Mouse (Mus musculus) cerebellum, adult 9-11 months (tissue): Measurements from ENCODE around the gene Inafm1.
A peak's percentile ranks its signal among the peaks of the same experiment; 100 is the strongest.
"Not testable (repeated sequence)": the region's sequence is repeated elsewhere in the genome, so short reads cannot be mapped to it uniquely, and the experiment has no call there.

Experiments
- DNase-seq: peaks from one replicate; pipeline ENCODE4 v3.0.0; 2022

The Inafm1 gene

DNA sequence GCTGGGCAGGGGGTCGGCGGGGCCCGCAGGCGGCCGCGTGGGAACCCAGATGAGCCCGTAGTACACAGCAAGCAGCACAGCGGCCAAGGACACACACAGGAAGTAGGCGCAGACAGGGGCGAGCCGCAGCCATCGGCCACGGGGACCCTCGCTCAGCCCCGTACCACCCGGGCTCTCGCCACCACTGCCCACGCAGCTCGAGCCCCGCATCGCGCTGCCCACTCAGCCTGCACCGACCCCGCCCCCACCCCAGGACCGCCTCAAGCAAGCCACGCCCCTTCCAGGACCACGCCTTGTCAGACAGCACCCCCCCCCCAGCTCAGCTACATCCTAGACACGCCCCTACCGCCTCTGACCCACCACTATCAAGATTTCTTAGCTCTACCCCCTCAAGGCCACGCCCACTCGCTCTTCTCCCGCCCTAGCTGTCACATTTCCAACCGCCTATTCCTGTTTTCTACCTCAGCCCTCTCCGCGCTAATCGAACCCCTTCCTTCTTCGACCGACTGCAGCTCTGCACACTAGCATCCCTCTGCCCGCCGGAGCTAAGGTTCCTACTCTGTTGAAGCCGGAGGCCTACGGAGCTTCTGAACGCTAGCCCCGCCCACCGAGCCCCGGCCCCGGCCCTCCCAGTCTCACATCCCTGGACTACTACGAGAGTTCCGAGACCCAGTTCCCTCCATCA, at the start of gene Inafm1:
Gene Inafm1 (minus strand): TSS at position 537 of the 685 bp plus-strand sequence.
- peak; percentile 92 for DNase-seq

DNA sequence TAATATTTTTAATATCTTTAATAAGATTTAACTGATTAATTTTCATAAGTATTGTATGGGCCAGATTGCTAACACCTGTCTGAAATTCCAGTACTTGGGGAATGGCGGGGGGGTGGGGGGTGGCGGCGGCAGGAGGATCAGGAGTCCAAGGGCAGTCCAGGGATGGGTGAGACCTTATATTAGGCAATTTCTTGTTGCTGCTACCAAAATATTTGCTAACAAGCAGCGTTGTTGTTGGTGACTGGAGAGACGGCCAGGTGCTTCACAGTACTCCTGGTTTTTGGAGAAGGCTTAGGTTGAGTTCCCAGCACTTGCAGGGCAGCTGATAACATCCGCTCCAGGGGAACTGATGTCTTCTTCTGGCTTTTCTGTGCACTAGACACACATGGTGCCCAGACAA, 47.1 kb upstream of the Inafm1 start:
- DNase-seq: no peak

DNA sequence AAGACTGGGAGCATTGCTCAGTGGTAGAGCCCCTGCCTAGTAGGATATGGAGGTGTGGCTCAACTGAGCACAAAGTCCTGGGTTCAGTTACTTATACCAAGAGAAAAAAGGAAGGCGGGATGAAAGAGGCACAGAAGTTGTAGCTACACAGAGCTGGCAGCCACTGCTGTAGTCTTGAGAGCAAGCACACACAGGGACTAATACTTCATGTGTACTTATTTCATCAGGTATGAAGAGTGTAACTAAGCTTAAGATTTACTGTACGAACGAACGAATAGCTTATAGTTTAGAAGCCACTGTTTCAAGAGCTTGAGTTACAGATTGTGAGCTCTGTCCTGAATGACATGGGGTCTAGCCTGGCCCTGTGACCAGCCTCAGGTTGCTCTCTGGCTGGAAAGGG, 45.8 kb upstream of the Inafm1 start:
- no peak for DNase-seq

DNA sequence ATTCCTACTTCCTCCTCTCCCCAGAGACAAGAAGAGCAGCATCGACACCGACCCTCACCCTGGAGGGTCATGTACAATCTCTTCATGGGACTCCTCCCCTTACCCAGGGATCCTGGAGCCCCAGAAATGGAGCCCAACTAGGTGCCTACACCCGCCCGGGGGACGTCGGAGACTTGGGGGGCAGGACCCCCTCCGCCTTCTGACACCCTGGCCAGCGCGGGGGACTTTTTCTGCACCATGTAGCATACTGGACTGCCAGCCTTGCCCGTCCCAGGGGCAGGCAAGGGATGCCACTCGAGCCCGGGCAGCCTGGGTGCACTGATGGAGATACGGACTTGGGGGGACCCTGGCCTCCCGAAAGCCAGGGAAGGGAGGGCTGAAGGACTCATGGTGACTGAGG, 43.7 kb upstream of the Inafm1 start:
- DNase-seq: no peak

DNA sequence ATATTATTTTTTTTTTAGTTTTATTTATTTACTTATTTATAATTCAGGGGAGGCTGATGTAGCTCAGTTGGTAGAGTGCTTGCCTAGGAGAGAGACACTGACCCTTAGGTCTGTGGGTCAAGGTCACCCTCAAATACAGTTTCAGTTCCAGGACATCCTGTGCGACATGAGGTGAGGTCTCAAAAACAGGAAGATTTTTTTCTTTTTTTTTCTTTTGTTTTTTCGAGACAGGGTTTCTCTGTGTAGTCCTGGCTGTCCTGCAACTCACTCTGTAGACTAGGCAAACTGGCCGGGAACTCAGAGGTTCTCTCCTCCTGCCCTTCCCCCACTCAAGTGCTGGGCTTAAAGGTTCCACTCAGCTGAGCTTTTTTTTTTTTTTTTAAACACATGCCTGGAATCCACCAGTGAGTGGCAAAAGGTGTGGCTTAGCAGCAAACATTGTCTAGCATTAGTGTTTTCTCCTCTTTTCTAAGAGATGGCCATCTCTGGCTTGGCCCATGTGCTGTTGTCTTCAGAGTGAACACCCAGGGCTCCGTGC, 41.9 kb upstream of the Inafm1 start:
- no peak for DNase-seq

DNA sequence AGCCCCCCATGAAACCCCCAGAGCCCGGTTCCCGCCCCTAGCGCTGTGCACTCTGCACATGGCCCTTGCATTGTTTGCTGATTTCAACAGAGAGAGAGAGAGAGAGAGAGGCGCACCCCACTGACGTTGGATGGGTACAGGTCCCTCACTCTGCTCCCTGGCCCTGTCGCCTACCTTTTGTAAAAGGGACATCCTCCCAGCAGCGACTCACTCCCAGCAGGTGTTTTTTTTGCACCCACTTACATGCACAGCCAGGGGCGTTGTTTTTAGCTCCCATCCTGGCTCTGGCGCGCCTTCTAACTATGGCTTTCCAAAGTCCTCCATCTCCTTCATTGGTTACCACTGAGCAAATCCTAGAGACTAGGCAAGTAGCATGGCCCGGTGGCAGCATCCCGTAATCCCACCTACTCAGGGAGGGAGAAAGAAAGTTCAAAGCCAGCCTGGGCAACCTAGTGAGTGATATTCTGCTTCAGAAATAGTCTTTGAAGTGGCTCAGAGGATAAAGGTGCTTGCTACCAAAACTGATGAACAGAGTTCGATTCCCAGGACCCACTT, 40.9 kb upstream of the Inafm1 start:
- no peak for DNase-seq

DNA sequence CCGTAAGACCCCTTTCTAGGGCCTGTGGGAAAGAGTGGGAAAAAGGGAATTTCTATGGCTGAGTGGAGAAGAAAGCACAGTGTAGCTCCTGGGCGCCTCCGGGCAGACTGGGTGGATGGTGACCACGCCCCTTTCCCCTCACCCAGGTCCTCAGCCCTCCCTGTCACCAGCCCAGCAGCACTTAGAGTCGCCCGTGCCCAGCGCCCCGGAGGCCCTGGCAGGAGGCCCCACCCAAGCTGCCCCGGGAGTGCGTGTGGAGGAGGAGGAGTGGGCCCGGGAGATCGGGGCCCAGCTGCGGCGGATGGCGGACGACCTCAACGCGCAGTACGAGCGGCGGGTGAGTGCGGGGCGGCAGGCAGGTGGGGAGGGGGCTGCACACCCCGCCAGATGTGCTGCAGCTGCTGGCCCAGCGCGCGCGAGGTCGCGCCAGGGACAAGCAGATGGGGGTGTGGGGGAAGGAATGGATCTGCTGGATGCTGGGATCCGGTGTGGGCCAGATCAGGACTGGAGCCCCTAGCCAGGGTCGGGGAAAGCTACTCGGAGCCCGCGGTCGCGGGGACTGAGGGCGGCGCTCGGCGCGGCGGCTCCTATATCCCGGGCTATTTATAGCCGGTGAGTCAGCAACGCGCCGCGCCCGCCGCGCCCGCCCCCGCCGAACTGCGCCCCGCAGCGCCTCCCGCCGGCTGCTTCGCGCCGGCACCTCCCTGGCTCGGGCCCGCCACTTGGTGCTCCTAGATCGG, 40.2 kb upstream of the Inafm1 start:
- peak; percentile 84 for DNase-seq

DNA sequence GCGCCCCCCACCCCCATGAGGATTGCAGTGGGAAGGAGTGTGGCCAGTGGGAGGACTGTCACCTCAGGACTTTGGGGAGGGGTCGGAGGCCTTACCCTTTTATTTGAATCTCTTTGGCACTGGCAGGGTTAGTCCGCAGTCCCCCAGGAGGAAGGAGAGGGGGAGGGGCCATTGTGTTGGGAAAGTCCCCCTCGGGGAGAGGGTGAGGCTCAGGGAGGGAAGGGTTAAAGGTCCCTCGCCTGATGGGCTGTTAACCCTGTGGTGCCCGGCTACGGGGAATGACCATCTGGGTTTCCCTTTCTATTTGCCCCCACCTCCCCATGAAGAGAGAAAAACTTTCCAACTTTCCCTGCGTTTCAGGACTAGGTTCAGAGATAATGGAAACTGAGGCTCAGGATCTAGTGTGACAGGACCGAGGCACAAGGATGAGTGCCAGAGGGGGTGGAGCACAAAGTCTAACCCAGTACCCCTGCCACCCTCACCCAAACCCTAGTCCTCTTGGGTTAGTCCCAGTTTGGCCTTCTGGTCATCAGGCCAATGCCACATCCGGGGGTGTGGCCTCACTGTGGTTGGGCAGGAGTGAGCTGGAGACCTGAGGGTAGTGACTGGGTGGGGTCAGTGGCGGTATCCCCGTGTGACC, 39.4 kb upstream of the Inafm1 start:
- DNase-seq: peak; percentile 82

DNA sequence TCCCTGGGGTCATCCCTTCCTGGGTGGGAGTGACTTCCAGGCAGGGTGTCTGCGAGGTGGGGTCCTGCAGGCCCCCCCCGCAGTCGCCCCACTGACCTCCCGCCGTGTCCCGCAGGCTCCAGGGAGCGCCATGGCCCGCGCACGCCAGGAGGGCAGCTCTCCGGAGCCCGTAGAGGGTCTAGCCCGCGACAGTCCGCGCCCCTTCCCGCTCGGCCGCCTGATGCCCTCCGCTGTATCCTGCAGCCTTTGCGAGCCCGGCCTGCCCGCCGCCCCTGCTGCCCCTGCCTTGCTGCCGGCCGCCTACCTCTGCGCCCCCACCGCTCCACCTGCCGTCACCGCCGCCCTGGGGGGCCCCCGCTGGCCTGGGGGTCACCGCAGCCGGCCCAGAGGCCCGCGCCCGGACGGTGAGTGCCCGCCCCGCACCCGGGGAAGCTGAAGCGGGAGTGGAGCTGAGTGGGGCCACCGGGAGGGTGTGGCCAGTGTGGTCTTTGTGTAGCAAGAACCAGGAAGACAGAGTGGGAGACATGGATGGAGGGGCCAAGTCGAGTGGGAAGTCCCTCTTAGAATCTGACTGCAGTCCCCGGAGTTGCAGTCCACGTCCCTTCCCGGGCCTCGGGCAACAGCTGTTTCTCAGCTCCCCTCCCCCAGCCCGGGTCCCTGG, 38.7 kb upstream of the Inafm1 start:
- peak; percentile 73 for DNase-seq

DNA sequence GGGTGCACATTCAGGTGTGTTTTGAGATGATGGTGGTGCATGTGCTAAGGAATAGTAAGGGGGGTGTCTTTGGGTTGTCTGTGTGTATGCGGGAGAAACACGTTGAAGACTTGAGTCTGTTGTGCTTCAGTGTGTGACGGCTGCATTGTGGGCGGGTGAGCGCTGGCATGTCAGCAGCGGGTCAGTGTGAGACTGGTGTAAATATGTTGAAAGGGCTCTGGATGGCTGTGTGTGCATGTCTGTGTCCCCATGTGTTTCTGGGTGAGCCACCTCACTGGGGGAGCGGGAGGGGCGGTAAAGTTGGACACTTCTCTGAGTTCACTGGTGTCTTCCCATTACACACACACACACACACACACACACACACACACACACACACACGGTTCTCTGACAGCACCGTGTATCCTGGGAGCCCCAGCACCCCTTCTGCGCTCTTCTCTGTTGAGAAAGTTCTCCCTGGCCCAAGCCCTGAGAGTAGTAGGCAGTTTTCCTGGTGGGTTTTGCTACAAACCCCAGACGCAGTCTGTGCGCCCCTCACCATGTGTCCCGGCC, 38.1 kb upstream of the Inafm1 start:
- peak; percentile 64 for DNase-seq

DNA sequence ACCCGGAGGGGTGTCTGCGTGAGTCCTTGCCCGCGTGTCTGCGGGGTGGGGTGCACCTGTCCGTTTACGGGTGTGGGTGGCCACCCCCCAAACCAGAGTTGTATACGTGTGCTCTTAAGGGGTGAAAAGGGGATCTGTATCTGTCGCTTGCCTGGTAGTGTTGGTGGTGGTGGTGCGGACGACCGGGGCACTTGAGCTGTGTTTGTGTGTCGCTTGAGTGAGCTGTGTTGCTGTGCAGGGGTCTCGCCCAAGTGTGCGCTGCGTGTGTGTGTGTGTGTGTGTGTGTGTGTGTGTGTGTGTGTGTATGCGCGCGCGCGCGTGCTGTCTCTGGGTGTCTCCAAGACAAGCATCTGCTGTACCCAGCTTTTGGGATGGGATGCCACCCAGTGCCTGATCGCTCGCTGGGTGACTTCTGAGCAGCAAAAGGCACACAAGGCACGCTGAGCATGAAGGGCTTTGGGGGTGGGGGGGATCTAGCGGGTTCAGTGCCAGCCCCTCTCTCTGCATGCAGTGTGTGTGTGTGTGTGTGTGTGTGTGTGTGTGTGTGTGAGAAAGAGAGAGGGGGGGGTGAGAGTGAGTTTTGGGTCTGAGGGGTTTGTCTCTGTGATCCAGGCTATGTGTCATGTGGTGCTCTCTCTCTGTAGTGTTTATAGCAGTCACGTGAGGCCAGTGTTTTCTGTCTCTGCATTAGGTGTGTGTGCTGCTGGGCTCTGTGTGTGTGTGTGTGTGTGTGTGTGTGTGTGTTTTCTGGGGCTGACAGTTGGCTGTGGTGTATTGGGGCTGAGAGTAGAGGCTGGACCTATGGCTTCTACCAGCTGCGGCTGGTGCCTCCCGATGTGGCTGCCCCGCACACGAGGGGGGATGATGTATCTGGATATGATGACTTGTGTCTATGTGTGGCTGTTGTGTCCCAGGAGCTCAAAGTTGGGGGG, 37.4 kb upstream of the Inafm1 start:
- DNase-seq: peak; percentile 81

DNA sequence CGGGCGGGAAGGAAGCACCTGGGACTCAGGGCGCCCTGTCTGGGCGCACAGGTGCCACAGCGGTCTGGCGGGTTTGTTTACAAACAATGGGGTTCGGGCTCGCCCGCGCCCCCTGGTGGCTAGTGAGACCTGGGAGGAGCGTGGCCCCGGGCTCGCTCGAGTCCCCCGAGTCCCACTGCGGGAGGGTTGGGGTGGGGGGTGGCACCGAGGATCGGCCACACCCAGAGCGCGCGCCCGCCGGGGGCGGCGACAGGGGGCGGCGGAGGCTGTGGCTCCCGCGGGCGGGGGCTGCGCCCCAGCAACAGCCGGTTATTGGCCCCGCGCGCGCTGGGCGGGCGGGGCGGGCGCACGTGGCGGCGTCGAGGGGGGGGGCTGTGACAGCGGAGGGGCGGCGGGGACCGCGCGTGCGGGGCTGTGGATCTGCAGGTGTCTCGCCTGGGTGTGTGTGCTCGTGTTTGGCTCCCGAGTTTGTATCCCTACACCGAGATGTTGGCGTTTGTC, 36.7 kb upstream of the Inafm1 start:
- peak; percentile 90 for DNase-seq

DNA sequence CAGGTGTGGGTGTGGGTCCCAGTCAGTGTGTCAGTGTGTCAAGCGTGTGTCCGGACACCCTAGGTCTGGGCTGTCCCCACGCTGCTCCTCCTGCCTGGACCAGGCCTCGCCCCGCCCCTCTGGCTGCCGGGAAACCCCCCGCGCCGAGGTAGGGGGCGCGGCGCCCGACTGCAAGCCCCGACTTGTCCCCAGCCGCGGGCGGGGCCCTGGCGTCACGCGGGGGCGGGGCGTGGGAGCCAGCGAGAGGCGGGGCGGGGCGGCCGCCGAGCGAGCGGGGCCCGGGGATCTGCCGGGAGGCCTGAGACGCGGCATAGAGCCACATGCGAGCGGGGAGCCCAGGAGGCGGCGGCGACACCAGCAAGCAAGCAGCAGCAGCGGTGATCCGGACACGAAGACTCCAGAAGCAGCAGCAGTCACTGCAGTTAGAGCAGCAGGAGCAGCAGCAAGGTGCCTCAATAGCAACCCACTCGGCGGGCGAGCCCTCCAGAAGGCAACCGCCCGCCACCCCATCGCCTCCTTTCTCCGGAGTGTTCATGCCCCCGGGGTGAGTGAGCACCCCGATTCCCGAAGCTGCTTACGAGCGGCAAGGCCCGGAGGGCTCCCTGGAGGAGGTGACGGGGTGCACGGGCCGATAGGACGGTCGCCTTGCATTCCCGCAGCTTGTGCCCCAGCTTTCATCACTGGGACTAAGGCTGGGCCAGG, 36.1 kb upstream of the Inafm1 start:
- peak; percentile 91 for DNase-seq

DNA sequence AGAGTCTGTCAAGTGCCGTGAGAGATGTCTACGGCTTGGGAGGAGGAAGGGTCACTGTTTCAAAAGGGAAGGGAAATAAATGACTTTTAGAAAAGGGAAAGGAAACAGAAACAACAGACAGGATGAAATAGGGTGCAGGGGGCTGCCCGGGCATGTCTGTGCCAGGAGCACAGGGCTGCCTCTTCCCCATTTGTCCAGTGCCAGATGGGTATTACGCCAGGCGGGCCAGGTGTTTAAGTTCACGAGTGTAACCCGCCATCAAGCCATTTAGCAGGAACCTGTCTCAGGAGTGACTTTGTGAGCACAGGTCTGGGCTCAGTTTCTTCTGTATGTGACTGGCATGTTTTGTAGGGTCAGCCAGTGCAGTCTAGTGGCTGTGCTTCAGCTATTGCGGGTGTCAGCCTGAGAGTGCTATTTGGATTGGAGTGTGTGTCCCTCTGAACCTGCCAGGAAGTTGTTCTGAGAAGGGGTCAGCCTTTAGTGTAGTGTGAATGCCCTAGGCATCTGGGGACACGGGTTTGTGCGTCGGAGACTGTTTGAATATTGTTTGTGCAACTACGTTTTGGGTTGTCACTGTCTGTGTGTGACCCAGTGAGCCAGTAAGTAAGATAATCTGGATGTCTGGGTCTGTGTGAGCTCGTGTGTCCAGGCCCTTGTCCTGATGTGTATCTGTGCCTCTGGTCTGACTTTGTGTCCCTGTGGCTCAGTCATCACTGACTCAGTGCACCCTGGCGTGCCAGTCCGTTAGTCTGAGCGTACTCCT, 35.3 kb upstream of the Inafm1 start:
- DNase-seq: peak; percentile 64

DNA sequence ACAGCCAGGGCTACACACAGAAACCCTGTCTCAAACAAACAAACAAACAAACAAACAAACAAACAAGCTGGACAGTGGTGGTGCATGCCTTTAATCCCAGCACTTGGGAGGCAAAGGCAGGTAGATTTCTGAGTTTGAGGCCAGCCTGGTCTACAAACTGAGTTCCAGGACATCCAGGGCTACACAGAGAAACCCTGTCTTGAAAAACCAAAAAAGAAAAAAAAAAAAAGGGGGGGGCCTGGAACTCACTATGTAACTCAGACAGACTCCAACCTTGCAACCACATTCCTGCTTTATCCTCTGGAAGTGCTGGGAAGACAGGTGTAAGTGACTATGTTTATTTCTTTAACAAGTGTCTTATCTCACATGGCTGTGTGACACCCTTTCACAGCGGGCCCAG, 34.7 kb upstream of the Inafm1 start, which contains the start of gene Bbc3:
Gene Bbc3 (plus strand): TSS at position 301 of the 400 bp plus-strand sequence.
- not testable (repeated sequence) for DNase-seq

DNA sequence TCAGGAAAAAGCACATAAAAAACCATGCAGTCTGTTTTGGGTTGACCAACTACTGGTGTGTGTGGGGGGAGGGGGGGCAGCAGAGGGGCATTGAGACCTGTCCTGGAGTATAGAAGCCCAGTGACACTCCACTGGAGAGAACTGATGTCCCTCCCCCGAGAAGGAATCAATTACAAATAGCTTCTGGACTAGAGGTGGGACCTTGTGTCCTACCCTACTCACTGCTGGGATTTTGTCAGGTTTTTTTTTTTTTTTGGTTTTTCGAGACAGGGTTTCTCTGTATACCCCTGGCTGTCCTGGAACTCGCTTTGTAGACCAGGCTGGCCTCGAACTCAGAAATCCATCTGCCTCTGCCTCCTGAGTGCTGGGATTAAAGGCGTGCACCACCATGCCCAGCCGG, 33.7 kb upstream of the Inafm1 start:
- not testable (repeated sequence) for DNase-seq

DNA sequence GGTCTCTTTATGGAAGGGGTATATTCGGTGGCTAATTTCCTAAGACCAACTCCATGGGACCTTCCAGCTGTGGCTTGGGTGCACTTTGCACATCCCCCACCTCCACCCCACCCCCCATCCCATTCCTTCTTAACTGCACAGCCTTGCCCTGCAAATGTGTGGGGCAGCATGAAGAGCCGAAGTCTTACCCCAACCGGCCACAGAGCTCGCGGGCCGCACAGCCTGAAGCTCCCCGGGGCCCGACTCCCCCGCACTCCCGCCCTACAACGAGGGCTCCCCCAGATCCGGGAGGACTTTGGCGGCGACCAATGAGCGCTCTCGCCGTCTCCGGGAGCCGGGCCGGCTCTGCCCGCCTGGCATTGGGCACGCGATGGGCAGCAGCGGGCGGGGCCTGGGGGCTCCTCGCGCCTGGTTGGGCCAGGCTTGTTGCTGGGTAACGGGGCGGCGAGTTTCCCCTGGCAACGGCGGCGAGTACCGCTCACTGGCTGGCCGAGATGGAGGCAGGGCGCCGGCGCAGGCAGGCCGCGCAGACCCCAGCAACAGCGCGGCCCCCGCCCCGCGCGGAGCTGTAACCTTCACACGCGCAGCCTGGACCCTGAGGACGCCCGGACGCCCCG, 26.1 kb upstream of the Inafm1 start:
- peak; percentile 97 for DNase-seq

DNA sequence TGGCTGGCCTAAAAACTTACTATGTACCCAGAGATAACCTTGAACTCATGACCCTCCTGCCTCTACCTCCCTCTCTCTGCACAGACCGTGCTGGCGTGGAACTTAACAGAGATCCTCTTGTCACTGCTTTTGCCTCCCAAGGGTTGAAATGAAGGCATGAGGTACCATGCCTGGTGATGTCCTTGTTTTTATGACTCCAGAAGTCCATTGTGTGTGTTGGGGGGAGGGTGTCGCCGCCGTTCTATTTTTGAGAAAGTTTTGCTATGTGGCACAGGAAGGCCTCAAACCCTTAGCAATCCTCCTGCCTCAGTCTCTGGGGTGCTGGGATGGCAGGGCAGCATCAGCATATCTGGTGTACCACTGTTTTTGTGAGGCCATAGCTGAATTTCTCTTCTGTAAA, 25.5 kb upstream of the Inafm1 start:
- DNase-seq: no peak

DNA sequence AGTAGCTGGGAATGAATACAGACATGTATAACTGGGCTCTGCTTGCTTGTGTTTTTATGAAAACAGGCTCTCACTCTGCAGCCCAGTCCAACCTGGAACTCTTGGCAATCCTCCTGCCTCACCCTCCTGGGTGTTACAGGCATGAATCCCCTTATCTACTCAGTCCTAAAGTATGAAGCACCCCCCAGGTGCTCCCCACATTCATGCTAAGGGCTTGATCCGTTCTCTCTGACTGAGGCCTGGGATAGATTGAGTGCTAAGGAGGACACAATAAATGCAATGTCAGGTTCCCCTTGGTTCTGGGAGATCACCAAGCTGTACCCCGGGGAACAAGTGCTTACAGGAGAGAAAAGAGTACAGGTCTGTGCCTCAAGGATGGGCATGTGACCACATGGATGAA, 24.2 kb upstream of the Inafm1 start:
- no peak for DNase-seq
